Mouse (Mus musculus) spleen, adult 2 months (tissue): ENCODE data around the gene Cox14. TPM values are rescaled to one million over a fixed set of nuclear protein-coding genes. Genes with fewer than 3 reads are reported as not detected.
A peak's percentile ranks its signal among the peaks of the same experiment; 100 is the strongest.

Source experiments
- DNase-seq, 2 experiments: peaks; one replicate each; pipeline versions ENCODE4 v3.0.0 to v3.0.0-alpha.2; 2012 to 2021; ENCODE audit warnings: low spot score in 2 of 2, low read depth in 1 of 2
- H3K27ac ChIP-seq: fragments of 200-500 bp; 2 replicates; pipeline ENCODE4 v1.5.1; 2012; ENCODE audit warnings: low read length, inconsistent platforms; ENCODE audit not compliant: insufficient read depth
- H3K27me3 ChIP-seq: fragments of 200-500 bp; 2 replicates; pipeline ENCODE4 v1.6.1; 2012; ENCODE audit warnings: mild to moderate bottlenecking, moderate library complexity, low read length, inconsistent platforms; ENCODE audit not compliant: control insufficient read depth, insufficient read depth
- H3K36me3 ChIP-seq: fragments of 200-500 bp; 2 replicates; pipeline ENCODE4 v1.6.1; 2012; ENCODE audit warnings: mild to moderate bottlenecking, low read length, inconsistent platforms; ENCODE audit not compliant: control insufficient read depth, insufficient read depth
- H3K4me1 ChIP-seq: fragments of 200-500 bp; 2 replicates; pipeline ENCODE4 v1.6.1; 2011; ENCODE audit warnings: inconsistent platforms; ENCODE audit not compliant: control insufficient read depth, insufficient read depth, insufficient read length
- H3K4me3 ChIP-seq: fragments of 200-500 bp; 2 replicates; pipeline ENCODE4 v1.5.1; 2011; ENCODE audit warnings: mild to moderate bottlenecking, inconsistent platforms; ENCODE audit not compliant: insufficient read depth, insufficient read length; ENCODE audit errors: extremely low read depth
- CTCF ChIP-seq: fragments of 200-500 bp; IDR thresholded peaks from 2 replicates; pipeline ENCODE4 v1.5.1; 2011; ENCODE audit warnings: mild to moderate bottlenecking, inconsistent platforms; ENCODE audit not compliant: insufficient read depth, insufficient read length, insufficient replicate concordance; ENCODE audit errors: extremely low read depth
- POLR2A ChIP-seq: fragments of 200-500 bp; IDR thresholded peaks from 2 replicates; pipeline ENCODE4 v1.6.1; 2011; ENCODE audit warnings: low read depth, low read length, inconsistent platforms
- WGBS: fragments of 180-500 bp; shearing (Covaris S2); methylation state at CpG from one replicate; pipeline ENCODE4 v1.1.7; 2018; 5-methylcytosine and 5-hydroxymethylcytosine counted together
- polyA plus RNA-seq: library from polyadenylated mRNA; depleted of rRNA; stranded (reverse); fragments of >200 nt; gene quantifications from 2 replicates; pipeline ENCODE4 v1.2.3, GENCODE M21; 2012

Cox14 gene
- polyA plus RNA-seq, 1 experiment: 109 TPM

DNA sequence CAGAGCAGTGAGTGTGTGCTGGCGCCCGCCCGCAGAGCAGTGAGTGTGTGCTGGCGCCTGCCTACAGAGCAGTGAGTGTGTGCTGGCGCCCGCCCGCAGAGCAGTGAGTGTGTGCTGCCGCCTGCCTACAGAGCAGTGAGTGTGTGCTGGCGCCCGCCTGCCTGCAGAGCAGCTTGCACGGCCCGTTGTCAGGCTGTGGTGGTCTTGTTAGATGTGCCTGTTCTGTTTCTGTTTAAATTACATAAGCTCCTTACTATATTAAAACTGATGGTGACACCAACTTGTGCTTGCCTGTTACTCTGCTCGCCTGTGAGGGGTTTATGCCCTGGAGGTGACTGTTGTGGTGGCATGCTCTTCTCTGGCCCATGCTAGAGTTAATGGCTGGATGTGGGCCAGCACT, 17.2 kb upstream of the Cox14 start:
- WGBS: 95% methylated on average over 13 of the region's 13 CpGs
- Histone ChIP-seq H3K27ac (no peak overlapping the region), H3K4me3 (no peak overlapping the region), H3K4me1 (no peaks in the 10 kb centered on the region), H3K27me3 (no peaks in the 10 kb centered on the region), H3K36me3 (peaks cover 44% of the 10 kb centered on the region)
- DNase-seq: no peak
- no peak for TF ChIP-seq CTCF
- no peak for TF ChIP-seq POLR2A

DNA sequence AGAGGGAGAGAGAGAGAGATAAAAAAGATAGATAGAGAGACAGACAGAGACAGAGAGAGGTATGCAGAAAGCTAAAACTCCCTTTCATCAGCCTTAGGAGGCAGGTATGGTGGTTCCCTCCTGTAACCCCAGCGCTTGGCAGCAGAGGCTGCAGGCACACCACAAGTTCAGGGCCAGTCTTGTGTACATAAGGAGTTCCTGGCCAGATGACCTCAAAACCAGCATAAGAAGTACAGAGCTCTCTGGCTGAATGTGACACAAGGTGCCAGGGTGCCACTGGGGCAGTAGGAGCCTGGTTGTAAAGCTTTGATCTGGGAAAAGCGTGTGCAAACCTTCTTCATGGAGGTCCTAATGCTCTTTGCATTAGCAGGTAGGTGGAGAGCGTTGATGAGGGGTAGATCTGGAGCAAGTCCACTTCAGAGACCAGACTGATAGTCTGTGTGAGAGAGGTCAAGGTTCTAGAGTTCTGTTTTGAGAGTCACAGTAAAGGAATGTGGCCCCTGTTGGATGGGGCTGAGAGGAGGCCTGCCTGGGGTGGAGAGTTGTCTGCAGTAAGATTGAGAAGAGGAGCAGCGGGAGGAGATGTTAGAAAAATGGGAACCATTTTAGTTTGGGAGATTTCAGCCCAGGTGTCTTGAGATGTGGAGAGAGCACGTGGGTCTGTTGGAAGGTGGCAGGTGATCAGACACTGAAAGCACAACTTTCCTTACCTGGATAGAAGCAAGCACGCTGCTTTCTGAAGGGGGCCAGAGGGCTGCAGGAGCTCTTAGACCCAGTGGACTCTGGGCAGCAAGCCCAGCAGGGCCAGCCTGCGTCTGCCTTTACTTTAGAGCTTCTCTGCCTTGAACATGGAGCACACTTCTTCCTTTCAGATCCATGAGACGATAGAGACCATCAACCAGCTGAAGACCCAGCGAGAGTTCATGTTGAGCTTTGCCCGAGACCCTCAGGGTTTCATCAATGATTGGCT, 14.9 kb upstream of the Cox14 start:
- no peak overlapping the region for H3K27ac ChIP-seq
- TF ChIP-seq POLR2A (no peak), CTCF (no peak)
- no peaks in the 10 kb centered on the region for H3K27me3 ChIP-seq
- WGBS: 94% methylated on average over 10 of the region's 10 CpGs
- DNase-seq: no peak
- no peaks in the 10 kb centered on the region for H3K4me1 ChIP-seq
- H3K4me3 ChIP-seq: no peak overlapping the region
- H3K36me3 ChIP-seq: peaks cover 44% of the 10 kb centered on the region

DNA sequence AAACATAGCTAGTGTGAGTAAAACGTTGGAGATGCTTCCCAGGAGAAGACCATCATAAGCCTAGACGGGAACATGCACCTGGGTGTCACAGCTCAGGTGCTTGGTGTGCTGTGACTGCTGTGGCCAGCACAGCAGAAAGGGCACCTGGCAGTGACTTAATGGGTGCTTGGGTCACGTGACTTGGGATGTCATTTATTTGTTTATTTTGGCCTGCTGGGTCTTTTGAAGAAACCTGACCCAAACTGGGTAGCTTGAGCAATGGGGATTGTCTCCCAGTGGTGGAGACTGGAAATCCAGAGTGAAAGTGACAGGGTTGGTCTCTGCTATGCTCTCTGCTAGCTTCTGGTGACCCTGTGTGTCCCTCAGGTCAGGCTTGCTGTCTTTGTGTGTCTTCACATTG, 13.9 kb upstream of the Cox14 start:
- DNase-seq: no peak
- no peaks in the 10 kb centered on the region for H3K27me3 ChIP-seq
- no peaks in the 10 kb centered on the region for H3K4me1 ChIP-seq
- WGBS: 84% methylated on average over 3 of the region's 3 CpGs
- no peak overlapping the region for H3K27ac ChIP-seq
- H3K36me3 ChIP-seq: peaks cover 39% of the 10 kb centered on the region
- TF ChIP-seq CTCF: no peak
- TF ChIP-seq POLR2A: no peak
- no peak overlapping the region for H3K4me3 ChIP-seq

DNA sequence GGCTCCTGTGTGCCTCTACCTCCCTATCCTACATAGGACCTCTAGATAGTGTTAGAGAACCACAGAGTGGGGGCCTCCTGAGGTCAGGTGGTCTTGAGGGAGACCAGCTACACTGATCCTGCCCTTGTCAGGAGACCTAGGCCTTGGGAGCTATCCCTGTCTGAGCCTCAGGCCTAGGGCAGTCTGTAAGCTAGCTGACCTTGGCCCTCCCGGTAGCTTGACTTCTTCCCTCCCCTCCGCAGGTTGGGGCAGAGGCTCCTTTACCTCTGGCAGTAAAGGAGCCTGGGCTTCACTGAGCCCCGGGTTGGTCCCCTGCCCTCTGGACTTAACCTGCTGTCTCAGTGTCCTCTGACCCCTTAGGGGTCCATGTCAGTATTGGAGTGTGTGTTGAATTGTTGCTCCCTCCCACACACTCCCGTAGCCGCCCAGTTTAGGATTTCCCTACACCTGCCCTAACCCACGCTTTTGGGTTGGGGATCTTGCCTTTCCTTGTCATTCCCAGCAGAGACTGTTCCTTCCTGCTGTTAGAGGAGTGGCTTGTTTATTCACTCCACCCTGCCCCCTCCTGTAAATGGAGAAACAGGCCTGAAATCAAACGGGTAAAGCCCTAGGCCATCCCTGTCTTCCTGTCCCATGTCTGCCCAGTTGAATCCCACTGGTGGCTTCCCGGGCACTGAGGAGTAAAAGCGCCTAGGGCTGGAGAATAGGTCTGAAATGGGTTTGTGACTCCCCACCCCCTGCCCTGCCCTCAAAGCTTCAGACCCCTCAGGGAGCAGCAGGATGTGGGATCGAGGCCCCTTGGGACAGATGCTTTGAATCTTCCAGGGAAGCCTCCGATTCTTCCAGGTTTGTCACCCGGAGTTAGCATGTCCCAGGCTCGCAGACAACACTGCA, 12.5 kb upstream of the Cox14 start:
- peaks cover 30% of the 10 kb centered on the region for H3K36me3 ChIP-seq
- H3K27me3 ChIP-seq: no peaks in the 10 kb centered on the region
- TF ChIP-seq POLR2A (no peak), CTCF (no peak)
- DNase-seq: no peak
- no peak overlapping the region for H3K27ac ChIP-seq
- H3K4me1 ChIP-seq: no peaks in the 10 kb centered on the region
- no peak overlapping the region for H3K4me3 ChIP-seq
- 91% methylated on average over 13 of the region's 13 CpGs for WGBS

DNA sequence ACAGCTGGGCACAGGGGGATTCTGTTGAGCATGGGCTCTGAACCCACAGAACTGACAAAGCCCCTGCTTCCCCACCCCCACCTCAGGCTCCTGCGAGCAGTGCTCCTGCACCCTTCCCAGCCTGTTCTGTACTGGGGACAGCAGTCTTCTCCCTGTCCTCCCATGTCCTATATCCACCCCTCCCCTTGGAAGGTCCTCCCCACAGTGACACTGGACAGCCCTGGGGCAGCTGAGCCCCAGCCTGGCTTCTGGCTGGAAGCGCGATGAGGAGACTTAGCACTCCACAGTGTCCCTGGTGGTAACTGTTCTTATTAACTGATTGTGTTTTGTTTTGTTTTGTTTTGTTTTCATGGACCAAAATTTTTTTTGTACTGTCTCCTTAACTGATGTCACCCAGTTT, 11.8 kb upstream of the Cox14 start:
- 95% methylated on average over 3 of the region's 3 CpGs for WGBS
- H3K27ac ChIP-seq: no peak overlapping the region
- no peak overlapping the region for H3K4me3 ChIP-seq
- no peaks in the 10 kb centered on the region for H3K27me3 ChIP-seq
- H3K36me3 ChIP-seq: peaks cover 27% of the 10 kb centered on the region
- TF ChIP-seq POLR2A: no peak
- no peak for TF ChIP-seq CTCF
- no peaks in the 10 kb centered on the region for H3K4me1 ChIP-seq
- no peak for DNase-seq

DNA sequence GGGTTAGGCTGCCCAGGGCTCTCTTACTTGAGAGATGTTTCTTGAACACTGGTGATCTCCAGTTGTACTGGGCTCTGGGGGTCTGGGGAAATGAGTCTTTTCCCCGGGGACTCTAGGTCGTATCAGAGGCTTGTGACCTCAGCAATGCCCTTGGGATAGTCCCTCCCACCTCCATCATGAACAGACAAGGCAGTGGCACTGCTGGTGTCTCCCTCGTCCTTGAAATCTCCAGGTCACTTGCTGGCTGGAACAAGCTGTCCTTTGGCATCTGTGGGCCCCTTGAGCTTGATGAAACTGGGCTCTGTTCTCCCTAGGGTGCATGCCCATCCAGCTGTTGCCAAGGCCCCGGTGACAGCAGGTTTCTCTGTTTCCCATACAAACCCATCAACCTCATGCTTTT, 11.2 kb upstream of the Cox14 start:
- no peaks in the 10 kb centered on the region for H3K4me1 ChIP-seq

DNA sequence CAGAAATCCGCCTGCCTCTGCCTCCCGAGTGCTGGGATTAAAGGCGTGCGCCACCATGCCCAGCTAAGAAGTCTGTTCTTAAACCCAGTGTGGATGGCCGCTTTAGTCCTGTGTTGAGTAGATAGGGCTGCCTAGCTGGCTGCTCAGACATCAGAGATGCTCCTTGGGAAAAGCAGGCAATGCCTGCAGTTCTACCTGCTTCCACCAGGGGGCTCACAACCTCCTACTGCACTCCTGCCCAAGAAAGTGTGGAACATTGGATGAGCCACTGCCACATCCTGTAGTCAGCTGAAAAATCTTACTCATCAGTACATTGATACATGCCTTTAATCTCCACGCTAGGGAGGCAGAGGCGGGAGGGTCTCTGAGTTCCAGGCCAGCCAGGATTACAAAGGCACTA, 10.6 kb upstream of the Cox14 start:
- H3K27ac ChIP-seq: no peak overlapping the region
- peak; percentile 78; the same call in 1 of the 2 replicates for TF ChIP-seq CTCF
- TF ChIP-seq POLR2A: no peak
- 68% methylated on average over 7 of the region's 7 CpGs for WGBS

More for the DNA sequence above, 11.2 kb upstream of the Cox14 start:
- 66% methylated on average over 4 of the region's 4 CpGs for WGBS
- Histone ChIP-seq H3K36me3 (peaks cover 23% of the 10 kb centered on the region), H3K27ac (no peak overlapping the region), H3K27me3 (no peaks in the 10 kb centered on the region), H3K4me3 (no peak overlapping the region)
- DNase-seq: no peak
- no peak for TF ChIP-seq POLR2A
- TF ChIP-seq CTCF: no peak

More for the DNA sequence above, 10.6 kb upstream of the Cox14 start:
- Histone ChIP-seq H3K4me3 (no peak overlapping the region), H3K36me3 (peaks cover 19% of the 10 kb centered on the region), H3K27me3 (no peaks in the 10 kb centered on the region), H3K4me1 (no peaks in the 10 kb centered on the region)
- peak in 1 of 2 experiments; percentile 65 for DNase-seq
